Mouse (Mus musculus) right cerebral cortex, adult 18-20 months (tissue): Measurements from ENCODE around the gene Enthd1.

Experiments
- DNase-seq: peaks from one replicate; pipeline ENCODE4 v3.0.0; 2022; ENCODE audit warnings: mixed read lengths

Gene Enthd1

DNA sequence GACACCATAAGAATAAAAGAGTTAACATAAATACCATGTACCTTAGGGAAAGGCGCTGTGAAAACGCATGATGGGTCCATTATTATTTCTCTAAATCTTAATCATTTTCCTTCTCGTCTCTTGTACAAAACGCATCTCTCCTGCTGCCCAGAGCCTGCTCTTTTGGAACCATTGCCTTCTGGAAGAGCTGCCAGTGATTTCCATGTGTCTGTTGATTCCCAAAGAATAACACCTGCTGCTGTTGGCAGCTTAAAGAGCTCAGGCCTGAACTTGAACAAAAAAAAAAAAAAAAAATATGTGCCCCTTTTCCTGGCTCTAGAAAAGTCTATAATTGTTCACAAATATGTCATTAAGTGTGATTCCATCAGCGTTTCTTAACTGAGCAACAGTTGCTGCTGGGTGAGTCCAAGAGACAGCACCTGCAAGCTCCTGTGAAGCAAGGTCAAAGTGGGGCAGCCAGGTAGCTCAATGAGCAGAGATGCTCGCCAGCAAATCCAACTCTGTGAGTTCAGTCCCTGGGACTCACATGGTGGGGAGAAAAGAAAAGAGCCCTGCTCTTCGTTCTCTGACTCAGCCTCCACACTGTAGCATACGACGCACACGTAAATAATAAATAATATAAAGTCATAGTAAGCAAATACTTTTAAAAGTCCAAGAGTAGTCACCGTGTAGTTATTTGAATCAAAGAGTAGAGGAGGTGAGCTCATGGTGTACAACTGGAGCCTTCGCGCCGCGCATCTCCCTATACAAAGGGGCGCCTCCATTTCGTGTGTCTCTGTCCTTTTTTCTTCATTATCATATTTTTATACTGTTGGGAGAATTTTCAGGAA is 9.5 kb upstream of the Enthd1 start:
- no peak for DNase-seq

DNA sequence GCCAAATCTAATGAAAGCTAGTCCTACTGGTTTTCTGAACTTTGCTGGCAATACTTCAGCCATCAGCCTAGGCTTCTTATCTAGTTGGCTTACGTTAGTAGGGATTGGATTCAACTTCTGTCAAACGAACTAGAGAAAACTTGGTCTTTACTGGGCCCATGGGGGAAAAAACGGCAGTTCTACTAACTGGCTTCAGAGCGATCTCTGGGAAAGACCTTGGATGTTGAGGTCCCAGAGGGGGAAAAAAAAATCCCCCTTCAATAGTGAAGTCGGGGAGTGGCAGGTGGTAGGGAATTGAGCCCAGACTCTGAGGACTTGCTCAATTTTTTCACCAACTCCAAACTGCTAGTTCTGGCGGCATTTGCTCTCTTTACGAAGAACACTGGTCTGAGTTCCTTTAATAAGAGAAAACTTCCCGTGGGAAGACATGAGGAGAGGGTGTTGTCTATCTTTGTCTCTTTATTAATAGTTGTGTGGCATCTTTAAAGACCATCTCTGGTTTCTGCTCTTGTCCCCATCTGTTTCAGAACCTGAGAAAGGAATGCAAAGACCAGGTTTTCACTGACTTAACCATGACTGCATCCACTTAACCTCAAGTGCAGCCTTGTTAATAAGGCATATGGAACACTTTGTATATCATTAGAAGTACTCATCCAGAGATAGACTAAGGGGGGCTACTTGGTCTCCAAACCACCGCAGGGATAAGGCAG is 8.0 kb upstream of the Enthd1 start:
- no peak for DNase-seq

DNA sequence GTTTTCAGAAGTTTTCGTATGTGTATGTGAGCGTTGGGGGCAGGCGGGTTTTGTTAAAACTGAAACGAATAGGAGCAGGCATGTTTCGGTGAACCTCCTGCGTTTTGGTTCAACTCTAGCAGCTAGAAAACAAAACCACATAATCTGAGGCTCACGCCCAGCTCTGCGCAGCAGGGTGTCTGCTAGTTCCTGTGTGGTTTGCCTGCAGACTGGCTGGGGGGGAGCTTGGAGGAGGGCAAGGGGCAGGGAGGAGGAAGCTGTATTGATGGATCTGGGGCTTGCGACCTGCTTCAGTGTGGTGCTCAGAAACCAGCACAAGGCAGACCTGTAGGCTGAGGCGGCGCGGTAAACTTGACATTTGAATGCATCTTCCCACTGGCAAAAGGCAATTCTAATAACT is 7.3 kb upstream of the Enthd1 start, which contains the start of gene Grap2:
Grap2 (plus strand) TSS at position 304 of the 400 bp plus-strand sequence.
- no peak for DNase-seq

DNA sequence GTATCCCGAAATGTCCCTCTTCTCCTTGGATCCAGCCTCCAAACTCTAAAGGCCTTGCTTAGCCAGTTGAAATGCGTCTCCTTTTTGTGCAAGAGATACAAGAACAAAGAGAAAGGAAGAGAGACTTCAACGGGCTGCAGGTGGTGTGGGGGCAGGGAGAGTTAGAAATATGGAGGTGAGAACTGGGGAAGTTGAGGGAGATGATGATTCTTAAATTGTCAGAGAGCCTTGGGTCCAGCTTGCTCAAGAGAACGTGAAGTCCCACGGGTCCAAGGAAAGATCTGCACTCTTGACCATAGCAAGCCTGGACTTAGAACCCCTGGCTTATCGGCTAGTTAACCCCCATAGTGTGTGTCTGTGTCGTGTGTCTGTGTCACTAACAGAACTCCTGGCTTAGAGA is 6.7 kb upstream of the Enthd1 start:
- DNase-seq: no peak

DNA sequence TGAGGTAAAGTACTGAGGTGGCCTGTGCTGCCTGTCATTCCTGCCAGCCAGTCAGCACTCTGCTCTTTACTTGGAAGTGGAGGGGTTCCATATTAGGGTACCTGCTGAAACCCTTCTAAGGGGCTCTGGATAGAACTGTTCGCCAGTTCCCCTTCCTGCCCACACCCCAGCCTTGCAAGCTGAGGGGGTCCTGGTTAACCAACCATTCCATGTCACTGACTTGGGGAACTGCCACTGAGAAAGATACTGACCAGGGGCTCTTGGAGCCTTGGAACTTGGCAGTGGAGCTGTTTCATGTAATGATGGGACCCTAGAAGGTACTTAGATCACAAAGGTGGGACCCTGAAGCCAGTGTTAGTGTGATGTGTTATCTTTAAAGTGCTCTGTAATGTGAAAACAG is 5.3 kb upstream of the Enthd1 start:
- DNase-seq: no peak

DNA sequence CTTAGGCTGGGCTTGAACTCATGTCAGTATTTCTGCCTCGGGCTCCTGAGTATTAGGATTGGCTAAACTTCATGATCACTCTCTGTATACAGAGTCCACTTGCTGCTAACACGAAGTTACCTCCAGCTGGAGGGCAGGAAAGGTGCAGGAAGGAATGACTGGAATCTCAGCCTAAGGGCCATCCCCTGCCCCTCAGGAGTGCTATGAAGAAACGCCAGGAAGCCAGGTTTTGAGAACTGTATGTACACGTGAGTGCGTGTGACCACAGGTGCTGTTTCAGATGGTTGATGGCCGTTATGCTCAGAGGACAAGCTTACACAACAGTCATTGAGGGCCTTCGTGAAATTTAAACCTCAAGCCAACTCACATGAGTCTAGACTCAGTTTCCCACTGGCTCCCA is 4.2 kb upstream of the Enthd1 start:
- DNase-seq: no peak

DNA sequence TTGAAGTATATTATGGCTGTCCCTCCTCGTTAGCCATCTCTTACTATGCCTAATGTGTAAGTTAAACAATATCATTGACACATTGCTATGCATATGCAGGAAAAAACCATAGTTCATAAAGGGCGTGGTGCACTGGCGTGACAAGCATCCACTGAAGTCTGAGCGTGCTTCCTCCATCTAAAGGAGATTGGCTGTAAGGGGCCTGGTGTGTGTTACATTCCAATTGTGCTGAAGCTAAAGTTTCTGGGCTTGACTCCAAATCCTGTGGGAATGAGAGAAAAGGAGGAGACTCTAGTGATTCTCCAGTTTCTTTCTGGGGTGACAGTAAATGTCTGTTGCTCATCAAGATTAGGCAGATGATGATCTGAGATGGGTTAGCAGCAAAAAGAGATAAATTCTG is 2.8 kb upstream of the Enthd1 start:
- DNase-seq: no peak

DNA sequence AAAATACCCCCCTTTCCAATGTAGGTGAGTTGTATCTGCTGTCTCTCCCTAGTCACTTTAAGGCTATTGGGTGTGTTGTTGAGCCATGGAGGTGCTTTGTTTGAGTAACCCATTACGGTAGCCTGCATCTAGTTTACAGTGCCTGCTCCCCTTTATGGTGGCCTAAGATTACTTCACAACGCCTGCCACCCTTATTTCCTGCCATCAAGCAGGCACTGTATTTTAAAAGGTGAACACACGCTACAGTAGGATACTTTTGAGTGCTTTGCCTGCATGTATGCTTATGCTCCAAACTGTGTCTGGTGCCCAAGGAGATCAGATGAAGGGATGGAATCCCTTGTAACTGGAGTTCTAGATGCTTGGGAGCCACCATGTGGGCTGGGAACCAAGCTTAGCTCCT is 2.2 kb upstream of the Enthd1 start:
- DNase-seq: no peak

DNA sequence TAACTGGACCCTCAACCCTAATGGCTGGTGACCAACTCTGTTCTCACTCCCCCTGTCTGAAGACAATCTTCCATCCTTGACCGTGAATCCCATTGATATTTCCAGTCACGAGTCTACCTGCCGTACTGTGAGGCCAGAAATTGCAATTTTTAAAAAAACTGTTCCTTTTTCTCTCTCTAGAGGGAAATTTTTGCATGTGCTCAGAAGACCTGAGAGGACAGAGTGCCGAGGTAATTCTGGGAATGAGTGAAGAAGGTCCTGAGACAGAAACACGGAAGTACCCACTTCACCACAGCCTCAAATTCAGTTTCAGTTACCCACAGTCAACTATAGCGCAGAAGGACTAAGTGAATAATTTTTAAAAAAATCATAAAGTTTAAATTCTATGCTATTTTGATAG is 1.7 kb upstream of the Enthd1 start:
- DNase-seq: no peak

DNA sequence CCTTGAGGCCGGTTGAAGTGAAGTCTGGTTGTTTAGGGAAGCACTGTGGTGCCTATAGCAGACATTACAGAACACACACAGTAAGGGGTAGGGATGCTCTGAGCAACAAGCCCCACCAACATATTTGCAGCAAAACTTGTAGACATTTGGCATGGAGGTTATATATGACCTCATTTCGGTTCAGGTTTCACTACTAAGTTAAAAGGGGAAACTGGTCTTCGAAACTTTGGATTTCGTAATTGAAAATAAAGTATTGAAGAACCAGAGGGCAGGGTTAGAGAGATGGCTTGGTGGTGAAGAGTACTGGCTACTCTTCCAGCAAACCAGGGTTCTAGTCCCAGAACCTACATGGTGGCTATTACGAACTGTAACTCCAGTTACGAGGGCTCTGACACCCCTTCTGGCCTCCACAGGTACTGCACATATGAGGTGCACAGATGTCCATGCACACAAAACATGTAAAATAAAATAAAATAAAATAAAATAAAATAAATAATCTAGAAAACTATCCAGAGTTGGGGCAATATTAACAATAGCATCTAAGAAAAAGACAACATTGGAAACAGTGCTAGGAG is 1.2 kb downstream of the Enthd1 start:
- no peak for DNase-seq

DNA sequence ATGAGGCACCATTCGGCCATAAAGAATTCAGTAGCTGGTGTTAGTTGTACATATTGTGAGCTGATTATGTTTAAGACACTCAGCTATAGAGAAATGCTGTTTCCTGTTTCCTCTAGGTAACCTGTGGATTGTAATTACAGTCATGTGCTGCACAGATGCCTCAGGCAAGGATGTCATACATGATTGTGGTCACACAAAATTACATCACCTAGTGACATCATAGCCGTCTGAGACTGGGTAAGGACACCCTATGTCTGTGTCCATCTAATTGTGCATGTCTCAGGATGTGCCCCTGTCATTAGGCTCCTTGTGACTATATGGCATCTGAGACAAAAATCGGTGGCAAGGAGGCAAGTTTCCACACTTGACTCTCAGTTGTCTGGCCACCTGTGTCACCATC is 2.5 kb downstream of the Enthd1 start:
- no peak for DNase-seq

DNA sequence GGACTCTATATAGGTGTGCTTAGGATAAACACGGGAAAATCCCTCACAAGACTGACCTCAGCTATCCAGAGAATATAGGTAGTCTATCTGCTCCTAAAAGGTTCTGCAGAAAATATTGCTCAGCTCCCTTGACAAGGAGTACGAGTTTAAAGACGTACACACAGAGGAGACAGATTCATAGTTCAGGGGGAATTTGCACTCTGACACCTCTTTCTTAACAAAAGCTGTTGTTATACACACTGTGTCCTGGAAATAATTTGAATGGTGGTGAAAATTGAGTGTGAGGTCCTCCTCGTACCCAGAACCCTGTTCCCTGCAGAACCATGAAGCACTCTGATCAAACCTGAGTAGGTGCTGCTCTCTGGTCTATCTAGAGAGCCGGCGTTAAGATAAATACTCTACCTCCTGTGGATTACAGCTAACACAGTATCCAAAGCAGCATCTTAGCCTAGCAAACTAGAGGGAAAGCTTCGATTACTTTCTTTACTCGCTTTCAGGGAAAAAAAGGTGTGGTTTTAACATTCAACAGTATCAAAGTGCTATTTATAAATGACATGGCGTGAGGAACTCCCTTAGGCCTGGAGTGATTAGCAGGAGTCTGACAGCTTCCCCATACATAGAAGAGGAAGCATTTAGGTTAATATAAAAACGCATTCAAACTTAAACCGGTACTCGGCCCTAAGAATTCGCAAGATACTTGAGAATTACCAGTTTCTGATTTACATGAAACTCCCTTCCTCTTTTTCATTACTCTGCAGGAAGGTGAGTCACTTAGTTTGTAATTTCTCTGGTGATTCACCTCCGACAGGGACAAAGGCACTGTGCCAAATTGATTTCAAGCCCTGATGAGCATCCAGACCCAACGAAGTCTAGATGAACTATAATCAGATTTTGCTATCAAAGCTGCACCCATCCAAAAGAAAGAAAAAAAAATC is 4.0 kb downstream of the Enthd1 start:
- no peak for DNase-seq

DNA sequence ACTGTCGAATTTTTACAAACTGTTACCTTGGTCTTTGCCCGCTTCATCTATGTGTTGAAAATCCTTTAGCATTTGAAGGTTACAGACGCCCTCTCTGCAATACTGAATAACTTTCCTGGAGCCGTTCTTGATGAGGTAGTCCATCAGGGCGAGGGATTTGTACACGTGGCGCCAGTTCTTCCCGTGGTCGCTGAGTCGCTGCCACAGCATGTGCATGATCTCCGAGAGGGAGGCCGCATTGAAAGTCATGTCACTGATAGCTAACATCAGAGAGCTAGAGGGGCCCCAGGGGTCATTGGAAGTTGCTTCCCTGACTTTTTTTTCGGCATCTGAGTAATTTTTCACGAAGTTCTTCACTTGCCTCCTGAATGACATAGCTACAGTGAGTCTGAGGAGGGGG is 5.0 kb downstream of the Enthd1 start:
- DNase-seq: no peak

DNA sequence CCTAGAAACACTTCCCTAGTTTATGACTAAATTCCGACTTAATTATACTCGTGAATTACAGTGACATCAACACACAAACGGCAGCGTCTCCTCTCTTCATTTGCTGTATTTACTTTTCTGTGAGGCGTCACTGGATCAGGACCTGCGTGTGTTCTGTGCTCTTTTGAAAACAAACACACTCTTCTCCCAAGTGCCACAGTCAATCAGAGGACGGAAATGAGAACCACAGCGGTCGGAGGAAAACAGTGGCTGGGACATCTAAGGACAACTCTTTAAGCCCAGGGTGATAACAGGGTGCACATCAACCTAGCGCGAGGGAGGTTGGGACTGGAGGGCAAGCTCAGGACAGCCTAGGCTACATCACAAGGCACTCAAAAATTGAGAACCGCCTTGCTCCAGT is 5.4 kb downstream of the Enthd1 start:
- DNase-seq: no peak

DNA sequence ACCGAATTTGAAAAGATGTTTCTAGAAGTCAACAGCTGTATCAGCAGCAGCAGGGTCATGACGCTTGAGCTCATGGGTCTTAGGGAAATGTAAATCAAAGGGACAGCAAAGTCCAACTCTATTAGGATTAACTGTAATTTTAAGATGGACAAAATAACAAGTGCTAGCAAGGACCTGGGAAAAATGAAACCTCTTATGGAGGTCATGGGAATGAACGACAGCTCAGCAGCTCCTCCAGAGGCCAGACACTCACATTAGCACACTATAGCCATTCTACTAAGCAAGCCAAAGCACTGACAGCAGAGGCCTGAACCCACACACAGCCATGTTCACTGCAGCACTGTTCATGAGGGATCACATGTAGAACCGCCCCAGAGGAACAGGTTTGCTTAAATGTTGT is 7.2 kb downstream of the Enthd1 start:
- DNase-seq: no peak

DNA sequence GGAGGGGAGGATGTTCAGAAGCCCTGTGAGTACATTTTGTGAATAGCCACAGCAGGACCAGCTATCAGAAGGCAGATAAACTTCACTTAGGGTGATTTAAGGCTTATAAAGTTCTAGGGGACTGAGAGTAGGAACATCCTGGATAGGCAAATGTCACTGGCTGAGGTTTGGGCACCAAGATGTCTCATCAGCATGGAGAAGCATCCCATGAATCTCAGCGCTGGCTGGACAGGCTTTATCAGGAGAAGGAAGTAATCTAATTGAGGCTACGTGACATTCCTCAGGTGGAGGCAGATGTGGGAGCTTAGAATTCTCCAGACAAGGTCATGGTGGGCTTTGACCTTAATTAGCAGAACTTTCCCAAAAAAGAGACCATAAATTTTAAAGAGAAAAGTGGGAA is 8.9 kb downstream of the Enthd1 start:
- DNase-seq: no peak

DNA sequence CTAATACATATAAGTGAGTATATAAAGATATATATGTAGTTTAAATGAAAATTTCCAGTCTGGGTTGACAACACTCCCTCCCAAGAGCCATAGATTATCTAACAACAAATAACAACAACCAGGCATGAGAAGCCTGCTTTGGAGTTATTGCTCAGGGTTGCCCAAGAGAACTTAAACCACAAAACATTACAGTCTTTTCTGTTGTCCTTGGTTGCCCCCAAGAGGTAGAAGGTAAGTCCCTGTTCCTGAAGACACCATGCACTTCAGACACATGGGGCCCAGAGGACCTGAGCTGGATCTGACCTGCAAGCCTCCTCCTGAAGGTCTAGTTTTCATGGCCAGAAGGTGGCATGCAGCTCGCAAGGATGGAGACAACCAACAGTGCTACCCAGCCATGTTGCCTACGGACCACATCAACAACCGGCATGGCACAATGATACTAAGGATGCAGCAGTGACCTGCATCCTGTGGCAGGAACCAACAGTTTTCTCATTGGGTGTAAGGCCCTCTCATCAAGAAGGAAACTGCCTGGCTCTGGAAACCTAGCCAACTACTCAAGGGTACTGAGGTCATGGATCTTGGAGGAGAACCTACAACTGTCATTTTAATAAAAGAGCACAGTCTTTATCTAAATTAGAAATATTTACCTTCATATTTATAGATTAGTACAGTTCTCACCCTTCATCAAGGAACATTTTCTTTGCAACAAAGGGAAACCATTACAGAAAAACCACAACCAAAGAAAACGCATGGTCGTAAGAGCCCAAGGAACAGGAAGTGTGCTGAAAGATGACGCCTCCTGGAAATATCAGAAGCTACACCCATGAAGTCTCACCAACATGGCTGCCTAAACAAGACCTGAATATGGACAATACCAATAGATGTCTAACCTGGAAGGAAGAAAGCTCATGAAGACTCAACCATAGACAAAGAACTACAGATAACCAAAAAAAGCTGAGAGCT is 9.8 kb downstream of the Enthd1 start:
- no peak for DNase-seq

DNA sequence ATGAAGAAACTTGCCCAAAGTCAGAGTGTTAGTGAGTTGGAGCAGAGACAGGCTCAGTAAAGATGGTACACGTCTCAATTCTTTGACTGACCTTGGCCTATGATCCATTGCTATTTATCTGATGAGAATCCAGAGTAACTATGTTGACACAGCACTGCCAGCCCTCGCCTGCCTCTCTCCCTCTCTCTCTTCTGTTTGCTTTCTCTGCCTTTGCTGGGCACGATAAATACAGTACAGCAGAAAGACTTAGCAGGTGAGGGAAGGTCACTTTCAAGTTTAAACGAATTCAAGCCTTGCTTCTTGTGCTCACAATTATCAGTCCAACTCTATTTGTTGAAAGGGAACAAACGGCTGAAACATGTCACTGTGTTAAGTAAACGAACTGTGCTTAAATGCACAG is 19.5 kb downstream of the Enthd1 start:
- DNase-seq: no peak

DNA sequence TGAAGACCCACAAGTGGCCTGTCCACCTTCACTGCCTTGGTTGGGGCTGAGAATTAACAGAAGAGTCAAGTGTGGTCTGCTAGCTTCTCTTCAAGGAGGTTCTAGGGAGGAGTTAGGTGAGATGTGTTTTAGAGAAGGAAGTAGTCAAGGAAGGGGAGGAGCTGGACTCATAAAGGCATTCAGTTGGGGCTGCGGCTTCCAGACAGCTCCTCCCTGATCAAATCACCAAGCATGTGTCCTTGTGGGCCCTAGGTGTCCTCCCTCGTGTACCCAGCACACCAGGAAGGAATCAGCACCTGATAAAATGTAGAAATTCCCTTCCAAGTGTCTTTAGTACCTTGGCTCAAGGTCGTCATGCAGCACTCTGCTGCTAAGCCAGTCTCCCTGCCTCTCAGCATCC is 20.8 kb downstream of the Enthd1 start:
- no peak for DNase-seq

DNA sequence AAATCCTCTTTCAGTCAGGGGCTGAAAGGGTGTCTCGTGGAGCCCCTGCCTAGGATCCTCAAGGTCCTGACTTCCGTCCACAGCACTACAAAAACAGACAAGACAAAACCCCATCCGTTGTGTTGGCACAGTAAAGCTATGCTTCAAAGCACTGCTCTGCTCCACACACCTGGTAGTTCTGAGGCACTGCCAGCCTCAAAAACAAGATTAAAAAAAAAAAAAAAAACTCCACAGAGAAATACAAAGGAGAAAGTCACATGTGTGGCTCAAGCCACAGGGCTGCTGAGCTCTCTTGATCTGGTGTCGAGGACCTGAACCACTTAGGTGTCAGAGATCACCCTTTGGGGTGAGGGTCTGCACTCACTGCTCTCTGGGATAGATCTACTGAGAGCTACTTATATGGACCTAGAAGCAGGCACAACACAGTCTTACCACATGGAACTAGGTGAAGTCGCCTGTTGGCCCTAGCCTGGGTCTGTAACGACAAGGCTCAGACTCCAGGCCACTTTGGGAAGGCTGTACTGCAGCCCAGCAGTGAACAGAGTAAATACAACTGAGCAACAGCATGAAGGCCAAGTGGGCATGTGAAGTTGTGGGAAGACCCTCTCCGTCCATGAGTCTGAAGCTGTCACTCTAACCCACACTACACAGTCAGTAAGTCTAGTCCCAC is 26.1 kb downstream of the Enthd1 start:
- no peak for DNase-seq

DNA sequence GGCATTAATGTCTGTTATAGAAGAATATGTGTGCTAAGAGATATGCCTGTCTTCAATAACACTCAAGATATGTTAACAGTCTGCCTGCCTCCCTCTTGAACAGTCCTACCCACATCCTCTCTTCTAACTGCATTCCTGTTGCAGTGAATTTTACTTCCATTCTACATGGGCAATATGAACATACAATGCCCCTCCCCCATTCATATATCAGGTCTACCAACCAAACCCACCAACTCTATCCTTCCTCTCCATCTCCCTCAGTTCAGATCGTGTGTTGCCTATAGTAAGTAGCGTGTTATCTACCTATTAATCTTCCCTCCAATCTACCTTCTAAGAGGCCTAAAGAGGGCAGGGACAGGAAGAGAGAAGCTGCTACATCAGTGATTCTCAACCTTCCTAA is 26.9 kb downstream of the Enthd1 start:
- DNase-seq: no peak
